Mouse (Mus musculus) urinary bladder, postnatal 14 days (tissue): ENCODE results near the gene Usp36.
A peak's percentile ranks its signal among the peaks of the same experiment; 100 is the strongest.

Source experiments
- DNase-seq: peaks from one replicate; pipeline ENCODE4 v3.0.0; 2021; ENCODE audit warnings: low spot score

Gene Usp36

GRCm38 (mm10) chr11:118222917-118223316, 67.1 kb downstream of the Usp36 start:
- DNase-seq, result no peak

GRCm38 (mm10) chr11:118222351-118222885, 67.6 kb downstream of the Usp36 start:
- DNase-seq, result no peak

GRCm38 (mm10) chr11:118220561-118221262, 69.3 kb downstream of the Usp36 start:
- DNase-seq, result peak; percentile 67

GRCm38 (mm10) chr11:118219066-118219465, 71.0 kb downstream of the Usp36 start:
- no peak for DNase-seq

- DNase-seq, result no peak
These were observed 73.6 kb downstream of the Usp36 start for GRCm38 (mm10) chr11:118216468-118216867.

GRCm38 (mm10) chr11:118215928-118216458, 74.1 kb downstream of the Usp36 start:
- DNase-seq, result no peak

GRCm38 (mm10) chr11:118212636-118213112, 77.4 kb downstream of the Usp36 start:
- peak; percentile 47 for DNase-seq

- no peak for DNase-seq
These were observed 78.1 kb downstream of the Usp36 start for GRCm38 (mm10) chr11:118211749-118212635.

GRCm38 (mm10) chr11:118210962-118211361, 79.1 kb downstream of the Usp36 start:
- no peak for DNase-seq

GRCm38 (mm10) chr11:118210116-118210515, 79.9 kb downstream of the Usp36 start:
- no peak for DNase-seq
